Comparison of ENCODE assay signal across 8 mouse cellular contexts in the genomic region with DNA sequence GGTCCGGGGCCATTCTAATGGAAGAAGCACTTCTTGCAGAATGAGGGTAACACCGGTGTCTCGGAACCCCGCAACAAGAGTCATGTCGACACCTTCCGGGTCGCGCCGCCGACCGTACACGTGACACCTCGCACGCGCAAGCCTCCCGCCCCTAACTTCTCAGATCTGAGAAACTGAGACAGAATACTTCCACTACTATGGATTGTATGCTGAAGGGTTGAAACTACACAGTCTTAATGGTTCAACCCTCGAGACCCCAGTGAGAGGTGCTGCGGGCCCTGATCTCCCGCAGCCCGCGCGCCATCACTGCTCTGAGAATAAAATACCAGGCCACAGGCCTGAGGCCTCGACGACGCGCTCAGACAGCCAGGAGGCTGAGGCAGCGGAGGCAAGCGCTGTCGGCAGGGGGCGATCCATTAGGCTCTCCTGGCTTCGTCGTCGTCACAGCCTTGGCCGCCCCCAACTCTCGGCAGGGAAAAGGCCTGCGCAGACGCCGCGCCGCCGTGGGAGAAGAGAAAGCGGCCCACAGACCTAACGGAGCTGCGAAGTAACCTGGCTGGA. TPM values are rescaled to one million over a fixed set of nuclear protein-coding genes. Genes with fewer than 3 reads are reported as not detected.
A peak's percentile ranks its signal among the peaks of the same experiment; 100 is the strongest.
DNase-seq lines count a peak whose midpoint lies in the region; ATAC-seq and TF ChIP-seq lines count a peak whose summit lies in the region.

No protein-coding gene starts in this region.

- peak; percentile 89 for ATAC-seq in forebrain, embryonic 14.5 days
- peak; percentile 85 for ATAC-seq in lung, embryonic 14.5 days (ENCODE audit: insufficient read depth)

- H3K4me2 ChIP-seq in forebrain, embryonic 14.5 days (ENCODE audit: low read length), result peak overlapping the region; percentile 99
- peak overlapping the region; percentile 86 for H3K4me2 ChIP-seq in lung, embryonic 14.5 days

- peak overlapping the region; percentile 77 to 81 for H3K4me3 ChIP-seq in ES-E14 (ENCODE audit: insufficient read depth in 1 of 2, low read depth in 1 of 2, low read length in 2 of 2, poor library complexity in 1 of 2, severe bottlenecking in 1 of 2)
- peak overlapping the region; percentile 88 for H3K4me3 ChIP-seq in forebrain, embryonic 14.5 days (ENCODE audit: low read depth, low read length)
- H3K4me3 ChIP-seq in lung, embryonic 14.5 days (ENCODE audit: low read depth, low read length), result peak overlapping the region; percentile 96

- peak; percentile 42 for DNase-seq in ES-E14 (ENCODE audit: low read depth, low spot score)
- peak; percentile 45 for DNase-seq in c-Kit-negative CD71-positive TER-119-positive erythroid progenitor cells, embryonic 14.5 days (ENCODE audit: low read depth, low spot score)
- peak; percentile 81 for DNase-seq in forebrain, embryonic 14.5 days (ENCODE audit: low spot score)
- DNase-seq in heart, postnatal 25 days (ENCODE audit: low spot score), result peak; percentile 13
- peak; percentile 60 to 75 for DNase-seq in layer of hippocampus, adult 8-10 months (ENCODE audit: low spot score in 2 of 2)
- DNase-seq in lung, embryonic 14.5 days, result peak; percentile 79
- DNase-seq in ovary, postnatal 14 days (ENCODE audit: low spot score), result peak; percentile 23
- peak; percentile 81 for DNase-seq in thymus, postnatal 14 days

- 0% methylated on average over 44 of the region's 44 CpGs for WGBS in forebrain, embryonic 14.5 days
- WGBS in lung, embryonic 14.5 days, result under 1% methylated on average over 44 of the region's 44 CpGs

- peaks cover 0 to 9% of the 10 kb centered on the region in 2 experiments; a peak in 1 of 4 replicates for H3K4me1 ChIP-seq in ES-E14 (ENCODE audit: control insufficient read depth in 2 of 2, insufficient read depth in 2 of 2, low read length in 2 of 2, poor library complexity in 1 of 2)
- peaks cover 26% of the 10 kb centered on the region for H3K4me1 ChIP-seq in forebrain, embryonic 14.5 days (ENCODE audit: control insufficient read depth, insufficient read depth, low read length)
- peaks cover 16% of the 10 kb centered on the region for H3K4me1 ChIP-seq in lung, embryonic 14.5 days (ENCODE audit: insufficient read depth)

- no peaks in the 10 kb centered on the region for H3K27me3 ChIP-seq in forebrain, embryonic 14.5 days (replicated peaks; ENCODE audit: control insufficient read depth, insufficient read depth, low read length)
- no peaks in the 10 kb centered on the region for H3K27me3 ChIP-seq in lung, embryonic 14.5 days (ENCODE audit: insufficient read depth, low read length)

- TF ChIP-seq CTCF in lung, embryonic 14.5 days (IDR thresholded peaks at IDR 0.05; ENCODE audit: low read depth), result peak; percentile 65

- H3K9me3 ChIP-seq in ES-E14 (ENCODE audit: control insufficient read depth, insufficient read depth, low read depth, low read length), result no peaks in the 10 kb centered on the region
- no peaks in the 10 kb centered on the region for H3K9me3 ChIP-seq in forebrain, embryonic 14.5 days (replicated peaks; ENCODE audit: control insufficient read depth, low read length)
- no peaks in the 10 kb centered on the region for H3K9me3 ChIP-seq in lung, embryonic 14.5 days (ENCODE audit: low read depth, low read length)

- H3K36me3 ChIP-seq in ES-E14 (ENCODE audit: control insufficient read depth, insufficient read depth, low read length, poor library complexity, severe bottlenecking), result 0 out of 2 replicates have a peak, but pooled peaks cover 2% of the 10 kb centered on the region
- H3K36me3 ChIP-seq in forebrain, embryonic 14.5 days (ENCODE audit: control insufficient read depth, insufficient read depth, low read length), result peaks cover 11% of the 10 kb centered on the region
- H3K36me3 ChIP-seq in lung, embryonic 14.5 days (ENCODE audit: insufficient read depth), result peaks cover 4% of the 10 kb centered on the region; the same call in 1 of the 2 replicates

- H3K27ac ChIP-seq in ES-E14 (ENCODE audit: insufficient read depth, low read depth, low read length, poor library complexity, severe bottlenecking), result peak overlapping the region; percentile 59
- peak overlapping the region; percentile 96 for H3K27ac ChIP-seq in forebrain, embryonic 14.5 days (ENCODE audit: low read depth, low read length)
- H3K27ac ChIP-seq in lung, embryonic 14.5 days (ENCODE audit: low read depth), result peak overlapping the region; percentile 95

- in situ Hi-C loops in ES-E14 (cut with MboI; ENCODE audit: low sequenced_read_pairs in 2 of 2, unreplicated experiment in 2 of 2), result no loop called here

- intact Hi-C loops in heart, postnatal 25 days (cut with DNase I), result loop anchor here (2.0 kb wide), 1 partner anchor 34 kb away; a partner anchor contains a TSS

- H3K9ac ChIP-seq in ES-E14 (ENCODE audit: insufficient read depth, low read depth, low read length, poor library complexity, severe bottlenecking), result peak overlapping the region; percentile 95
- H3K9ac ChIP-seq in forebrain, embryonic 14.5 days (ENCODE audit: low read length), result peak overlapping the region; percentile 96
- H3K9ac ChIP-seq in lung, embryonic 14.5 days, result peak overlapping the region; percentile 99

TF ChIP-seq in ES-E14, 5 proteins besides CTCF, POLR2A, EP300 and RAD21:
- TF ChIP-seq ZC3H11A (IDR thresholded peaks at IDR 0.05; ENCODE audit: borderline replicate concordance, low read depth, low read length) (no peak), MAFK (IDR thresholded peaks at IDR 0.05; ENCODE audit: insufficient read depth, low read depth, low read length) (no peak), HCFC1 (IDR thresholded peaks at IDR 0.05; ENCODE audit: borderline replicate concordance, insufficient read depth, low read length) (no peak), ZNF384 (IDR thresholded peaks at IDR 0.05; ENCODE audit: low read depth, low read length) (no peak), CHD2 (IDR thresholded peaks at IDR 0.05; ENCODE audit: low read depth, low read length) (no peak)
TF ChIP-seq in ES-E14: peak in this region for 0.

RNA-seq across cellular contexts. Expression of a gene that starts 1.9 kb away (rescaled TPM):
- total RNA-seq in ES-E14 (2012; rRNA removed), result 151 and 195 TPM in 2 replicates
- 242 and 246 TPM in 2 replicates for polyA plus RNA-seq in forebrain, embryonic 14.5 days (2014; fragmentation: Nextera tagmentation; extraction: Ambion mirVana)
- 100 to 1,000 TPM in 1 of 2 experiments, 10 to 100 TPM in 1; 89.2 to 106 TPM for total RNA-seq in heart, postnatal 25 days (2021)
- 100 to 1,000 TPM; 131 to 157 (median 141) TPM for total RNA-seq in layer of hippocampus, adult 8-10 months (2022)
- 407 and 411 TPM in 2 replicates for polyA plus RNA-seq in lung, embryonic 14.5 days (2014; fragmentation: Nextera tagmentation; extraction: Ambion mirVana)

RNA-seq across cellular contexts. Expression of a gene that starts 33.7 kb away (rescaled TPM):
- total RNA-seq in ES-E14 (2012; rRNA removed), result 14.3 and 17.4 TPM in 2 replicates
- 63.9 TPM in 2 replicates for polyA plus RNA-seq in forebrain, embryonic 14.5 days (2014; fragmentation: Nextera tagmentation; extraction: Ambion mirVana)
- total RNA-seq in heart, postnatal 25 days (2021), result 100 to 1,000 TPM; 143 to 160 TPM
- total RNA-seq in layer of hippocampus, adult 8-10 months (2022), result 10 to 100 TPM; 73.7 to 87.2 (median 80.7) TPM
- polyA plus RNA-seq in lung, embryonic 14.5 days (2014; fragmentation: Nextera tagmentation; extraction: Ambion mirVana), result 45.3 and 46.4 TPM in 2 replicates

RNA-seq across cellular contexts. Expression of a gene that starts 46.9 kb away (rescaled TPM):
- 0.45 and 0.69 TPM in 2 replicates for total RNA-seq in ES-E14 (2012; rRNA removed)
- polyA plus RNA-seq in forebrain, embryonic 14.5 days (2014; fragmentation: Nextera tagmentation; extraction: Ambion mirVana), result 0.21 and 0.36 TPM in 2 replicates
- under 1 TPM in 1 of 2 experiments, not detected in 1; 0.34 TPM for total RNA-seq in heart, postnatal 25 days (2021)
- 1 to 10 TPM in 2 of 4 experiments, under 1 TPM in 2; 0.36 to 1.3 (median 0.96) TPM for total RNA-seq in layer of hippocampus, adult 8-10 months (2022)
- polyA plus RNA-seq in lung, embryonic 14.5 days (2014; fragmentation: Nextera tagmentation; extraction: Ambion mirVana), result 0.55 and 1.6 TPM in 2 replicates

RNA-seq across cellular contexts. Expression of a gene that starts 55.9 kb away (rescaled TPM):
- 13.6 and 19.8 TPM in 2 replicates for total RNA-seq in ES-E14 (2012; rRNA removed)
- polyA plus RNA-seq in forebrain, embryonic 14.5 days (2014; fragmentation: Nextera tagmentation; extraction: Ambion mirVana), result 93.0 and 97.9 TPM in 2 replicates
- 10 to 100 TPM in 1 of 2 experiments, 1 to 10 TPM in 1; 9.7 to 11.4 TPM for total RNA-seq in heart, postnatal 25 days (2021)
- total RNA-seq in layer of hippocampus, adult 8-10 months (2022), result 10 to 100 TPM; 51.2 to 62.6 (median 52.6) TPM
- 68.6 and 74.0 TPM in 2 replicates for polyA plus RNA-seq in lung, embryonic 14.5 days (2014; fragmentation: Nextera tagmentation; extraction: Ambion mirVana)

Comparison
In these comparisons a context has a peak if more than half of its experiments do, and no peak if none do; other contexts are left out.
1. Peak in every context shown above with its lines: DNase-seq, ATAC-seq, H3K4me3 ChIP-seq and H3K27ac ChIP-seq.
2. DNase-seq: peak in every context shown above with its lines; median percentile 81 in forebrain, embryonic 14.5 days; 81 in thymus, postnatal 14 days; 79 in lung, embryonic 14.5 days; 68 in layer of hippocampus, adult 8-10 months; 45 in c-Kit-negative CD71-positive TER-119-positive erythroid progenitor cells, embryonic 14.5 days; 42 in ES-E14; 23 in ovary, postnatal 14 days; 13 in heart, postnatal 25 days.